Mouse (Mus musculus) stomach, postnatal 0 days (tissue): Measurements from ENCODE around the gene Tnfrsf23.
"Not testable (repeated sequence)": the region's sequence is repeated elsewhere in the genome, so short reads cannot be mapped to it uniquely, and the experiment has no call there.

Source experiments
- CTCF ChIP-seq: IDR thresholded peaks from 2 replicates; pipeline ENCODE4 v1.5.1; 2016; ENCODE audit warnings: antibody characterized with exemption, low read depth, mild to moderate bottlenecking, moderate library complexity
- EP300 ChIP-seq: optimal IDR thresholded peaks from 2 replicates; pipeline ENCODE3; 2016; ENCODE audit warnings: antibody characterized with exemption

DNA sequence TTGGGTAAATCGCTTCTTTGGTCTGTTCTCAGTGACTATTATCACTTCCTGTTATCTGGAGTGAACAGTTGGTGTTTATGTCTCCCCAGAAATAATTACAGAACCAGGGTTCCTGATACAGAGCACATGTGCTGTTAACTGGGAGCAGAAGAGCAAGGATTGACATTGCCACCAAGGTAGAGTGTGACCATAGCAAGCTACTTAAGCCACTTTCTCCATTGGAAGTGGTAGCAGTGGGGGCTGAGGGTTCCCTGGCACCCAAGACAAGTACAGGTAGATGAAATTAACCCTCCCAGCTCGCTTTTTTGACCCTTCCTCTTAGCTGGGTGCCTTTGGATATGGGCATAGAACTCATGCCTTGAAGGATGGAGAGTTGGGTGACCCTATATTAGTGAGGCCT is 4.8 kb downstream of the Tnfrsf23 start:
- TF ChIP-seq CTCF, EP300: not testable (repeated sequence)
